Mouse (Mus musculus) liver, embryonic 16.5 days (tissue): ENCODE data around the gene Bcan. TPM values are rescaled to one million over a fixed set of nuclear protein-coding genes. Genes with fewer than 3 reads are reported as not detected.

Experiments used
- ATAC-seq: fragments of 200-750 bp; cut with Nextera tagmentation; 2 replicates; pipeline ENCODE4 v1.8.0; 2017; ENCODE audit warnings: low read depth, mild to moderate bottlenecking, moderate number of reproducible peaks, moderate library complexity
- H3K27ac ChIP-seq: fragments of 300-500 bp; sonication (generic); 2 replicates; pipeline ENCODE4 v1.5.1; 2014; ENCODE audit warnings: mild to moderate bottlenecking, low read length
- H3K27me3 ChIP-seq: fragments of 300-500 bp; sonication (generic); 2 replicates; pipeline ENCODE4 v1.6.1; 2014; ENCODE audit warnings: low read depth, low read length, mixed read lengths; ENCODE audit not compliant: control insufficient read depth, insufficient read depth
- H3K36me3 ChIP-seq: fragments of 300-500 bp; sonication (generic); 2 replicates; pipeline ENCODE4 v1.6.1; 2014; ENCODE audit warnings: mild to moderate bottlenecking; ENCODE audit not compliant: control insufficient read depth, insufficient read depth
- H3K4me1 ChIP-seq: fragments of 300-500 bp; sonication (generic); 2 replicates; pipeline ENCODE4 v1.6.1; 2014; ENCODE audit warnings: low read depth, low read length, mixed read lengths; ENCODE audit not compliant: control insufficient read depth
- H3K4me2 ChIP-seq: fragments of 300-500 bp; sonication (generic); 2 replicates; pipeline ENCODE4 v1.6.1; 2014; ENCODE audit warnings: low read depth, low read length, mixed read lengths
- H3K4me3 ChIP-seq: fragments of 300-500 bp; sonication (generic); 2 replicates; pipeline ENCODE4 v1.5.1; 2014; ENCODE audit warnings: low read depth, mild to moderate bottlenecking, low read length
- H3K9ac ChIP-seq: fragments of 300-500 bp; sonication (generic); 2 replicates; pipeline ENCODE4 v1.6.1; 2014; ENCODE audit warnings: low read depth, low read length
- H3K9me3 ChIP-seq: fragments of 300-500 bp; sonication (generic); replicated peaks from 2 replicates; pipeline ENCODE4 v1.6.1; 2016; ENCODE audit warnings: low read length; ENCODE audit not compliant: control insufficient read depth
- WGBS: fragments of 180-500 bp; shearing (Covaris S2); extraction: QIAGEN DNeasy Blood & Tissue Kit; methylation state at CpG from one replicate; pipeline ENCODE4 v1.1.7; 2014; ENCODE audit not compliant: insufficient replicate concordance; 5-methylcytosine and 5-hydroxymethylcytosine counted together
- polyA plus RNA-seq: library from polyadenylated mRNA; unstranded; fragments of >200 nt; fragmentation: Nextera tagmentation; extraction: Ambion mirVana; gene quantifications from 2 replicates; pipeline ENCODE4 v1.2.1, GENCODE M21; 2015

Bcan gene
- polyA plus RNA-seq, 1 experiment from 2014 or later, result 0.04 TPM

GRCm38 (mm10) chr3:87985505-87986320 lies 14.3 kb downstream of the Bcan start:
- Histone ChIP-seq H3K36me3 (no peaks in the 10 kb centered on the region), H3K4me2 (no peak overlapping the region), H3K27me3 (peaks cover 20% of the 10 kb centered on the region), H3K4me3 (no peak overlapping the region), H3K9ac (no peak overlapping the region), H3K9me3 (no peaks in the 10 kb centered on the region), H3K4me1 (peaks cover 12% of the 10 kb centered on the region), H3K27ac (no peak overlapping the region)
- ATAC-seq, result no peak
- WGBS, result 48% methylated on average over 12 of the region's 12 CpGs

DNA sequence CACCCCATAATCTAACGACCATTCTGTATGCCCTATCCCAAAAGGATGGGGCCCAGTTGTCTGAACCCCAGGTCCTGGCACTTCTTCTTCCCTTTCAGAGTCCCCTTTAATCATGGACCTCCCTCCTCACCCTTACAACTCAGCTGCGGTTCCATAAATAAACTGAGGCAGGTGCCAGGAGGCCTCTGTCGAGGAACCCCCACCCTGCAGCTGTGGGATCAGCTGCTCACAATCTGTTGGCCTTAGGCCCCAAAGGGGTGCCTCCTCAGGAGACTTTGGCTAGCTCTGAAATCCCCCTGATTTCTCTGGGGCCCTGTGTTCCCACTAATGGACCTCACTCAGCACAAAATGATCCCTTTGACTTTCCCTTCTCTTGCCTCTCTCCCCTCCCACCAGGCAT lies 15.9 kb downstream of the Bcan start:
- Histone ChIP-seq H3K27ac (no peak overlapping the region), H3K9me3 (no peaks in the 10 kb centered on the region), H3K4me1 (peaks cover 12% of the 10 kb centered on the region), H3K4me2 (no peak overlapping the region), H3K36me3 (no peaks in the 10 kb centered on the region), H3K4me3 (no peak overlapping the region), H3K9ac (no peak overlapping the region), H3K27me3 (peaks cover 13% of the 10 kb centered on the region)
- no peak for ATAC-seq
- WGBS, result 41% methylated on average over 3 of the region's 3 CpGs

GRCm38 (mm10) chr3:87983627-87984026 lies 16.4 kb downstream of the Bcan start:
- peaks cover 12% of the 10 kb centered on the region for H3K4me1 ChIP-seq
- H3K27me3 ChIP-seq, result peaks cover 10% of the 10 kb centered on the region
- WGBS, result 47% methylated on average over 6 of the region's 6 CpGs
- no peaks in the 10 kb centered on the region for H3K9me3 ChIP-seq
- no peak for ATAC-seq
- H3K4me2 ChIP-seq, result 0 out of 2 replicates have a peak overlapping the region, but pooled peaks have one; percentile 8
- H3K4me3 ChIP-seq, result no peak overlapping the region
- no peaks in the 10 kb centered on the region for H3K36me3 ChIP-seq
- H3K27ac ChIP-seq, result no peak overlapping the region
- H3K9ac ChIP-seq, result no peak overlapping the region

- H3K27ac ChIP-seq, result peak overlapping the region; percentile 75
- no peak overlapping the region for H3K9ac ChIP-seq
- H3K27me3 ChIP-seq, result peaks cover 7% of the 10 kb centered on the region; the same call in 1 of the 2 replicates
- 11% methylated on average over 13 of the region's 13 CpGs for WGBS
- H3K36me3 ChIP-seq, result no peaks in the 10 kb centered on the region
- peak; percentile 60 for ATAC-seq
- no peak overlapping the region for H3K4me3 ChIP-seq
- H3K4me1 ChIP-seq, result peaks cover 9% of the 10 kb centered on the region
- H3K9me3 ChIP-seq, result no peaks in the 10 kb centered on the region
- 0 out of 2 replicates have a peak overlapping the region, but pooled peaks have one; percentile 8 for H3K4me2 ChIP-seq
These were observed 17.0 kb downstream of the Bcan start for GRCm38 (mm10) chr3:87982836-87983601.

DNA sequence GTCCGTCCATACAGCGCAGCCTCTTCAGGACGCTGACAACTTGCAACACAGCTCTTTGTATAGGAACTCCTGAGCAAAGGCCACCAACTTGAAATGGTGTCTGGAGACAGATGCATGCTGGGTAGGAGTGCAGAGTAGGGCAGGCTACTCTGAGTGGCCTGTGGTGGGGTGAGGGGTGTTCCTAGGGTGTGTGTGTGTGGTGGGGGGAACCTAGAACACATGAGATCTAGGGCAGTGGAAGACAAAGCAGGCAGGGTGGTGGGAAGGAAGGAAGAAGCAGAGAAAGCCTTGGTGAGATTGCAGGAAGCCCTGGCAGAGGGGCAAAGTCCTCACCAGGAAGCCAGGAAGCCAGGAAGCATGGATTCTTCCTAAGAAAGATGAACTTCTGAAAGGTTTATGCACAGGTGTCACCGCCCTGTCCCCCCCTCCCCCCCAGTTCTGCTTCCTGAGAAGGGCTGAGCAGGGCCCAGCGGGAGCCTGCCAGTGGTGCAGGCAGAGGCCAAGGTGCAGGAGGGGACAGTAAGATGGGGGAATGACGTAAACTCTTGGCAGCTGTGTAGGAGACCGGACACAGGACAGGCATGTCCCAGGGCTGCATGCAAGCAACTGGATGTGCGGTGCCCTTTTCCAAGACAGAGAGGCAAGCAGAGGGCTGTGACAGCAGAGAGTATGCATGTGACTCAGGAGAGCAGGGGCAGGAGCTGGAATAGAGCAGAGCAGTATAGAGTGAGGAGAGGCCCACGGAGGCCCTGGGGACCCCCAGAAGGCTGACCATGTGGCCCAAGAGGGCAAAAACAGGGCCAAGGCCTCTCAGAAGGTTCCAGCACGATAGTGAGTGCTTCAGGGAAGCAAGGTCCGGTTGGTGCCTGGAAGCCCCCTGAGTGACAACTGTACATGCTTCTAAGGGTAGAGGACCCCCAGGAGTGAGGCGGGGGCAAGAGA lies 17.9 kb downstream of the Bcan start:
- Histone ChIP-seq H3K9me3 (no peaks in the 10 kb centered on the region), H3K4me2 (no peak overlapping the region), H3K27ac (peak overlapping the region; percentile 75), H3K27me3 (peaks cover 5% of the 10 kb centered on the region; the same call in 1 of the 2 replicates), H3K4me1 (peaks cover 7% of the 10 kb centered on the region), H3K9ac (no peak overlapping the region), H3K4me3 (no peak overlapping the region), H3K36me3 (no peaks in the 10 kb centered on the region)
- peak; percentile 25 for ATAC-seq
- WGBS, result 30% methylated on average over 12 of the region's 12 CpGs

DNA sequence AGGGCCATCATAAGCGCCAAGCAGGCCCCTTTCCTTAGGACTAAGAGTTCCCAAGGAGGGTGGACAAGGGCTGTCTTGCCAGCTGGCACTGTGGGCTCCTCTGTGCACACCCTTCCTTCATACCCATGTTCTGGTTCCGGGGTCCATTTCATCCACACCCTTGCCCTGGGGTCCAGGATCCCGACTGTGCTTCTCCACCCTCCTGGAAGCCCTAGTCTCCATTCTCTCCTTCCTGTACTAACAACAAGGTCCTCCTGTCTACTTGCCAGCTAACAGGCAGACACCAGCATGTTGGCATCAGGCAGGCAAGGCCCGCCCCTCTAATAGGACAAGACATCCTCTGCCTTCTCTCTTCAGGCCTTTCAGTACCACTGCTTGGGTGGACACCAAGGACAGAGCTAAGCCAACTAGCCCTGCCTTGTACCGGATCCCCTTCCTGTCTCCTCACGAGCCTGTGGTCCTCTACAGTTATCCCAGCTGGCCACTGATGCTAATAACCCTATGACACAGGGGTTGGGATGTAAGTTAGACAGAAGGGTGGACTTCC lies 18.7 kb downstream of the Bcan start:
- H3K4me1 ChIP-seq, result peaks cover 7% of the 10 kb centered on the region
- no peak overlapping the region for H3K27ac ChIP-seq
- H3K9me3 ChIP-seq, result no peaks in the 10 kb centered on the region
- H3K9ac ChIP-seq, result no peak overlapping the region
- no peak overlapping the region for H3K4me2 ChIP-seq
- no peak overlapping the region for H3K4me3 ChIP-seq
- WGBS, result 50% methylated on average over 6 of the region's 6 CpGs
- peaks cover 2% of the 10 kb centered on the region; the same call in 1 of the 2 replicates for H3K27me3 ChIP-seq
- no peak for ATAC-seq
- no peaks in the 10 kb centered on the region for H3K36me3 ChIP-seq

DNA sequence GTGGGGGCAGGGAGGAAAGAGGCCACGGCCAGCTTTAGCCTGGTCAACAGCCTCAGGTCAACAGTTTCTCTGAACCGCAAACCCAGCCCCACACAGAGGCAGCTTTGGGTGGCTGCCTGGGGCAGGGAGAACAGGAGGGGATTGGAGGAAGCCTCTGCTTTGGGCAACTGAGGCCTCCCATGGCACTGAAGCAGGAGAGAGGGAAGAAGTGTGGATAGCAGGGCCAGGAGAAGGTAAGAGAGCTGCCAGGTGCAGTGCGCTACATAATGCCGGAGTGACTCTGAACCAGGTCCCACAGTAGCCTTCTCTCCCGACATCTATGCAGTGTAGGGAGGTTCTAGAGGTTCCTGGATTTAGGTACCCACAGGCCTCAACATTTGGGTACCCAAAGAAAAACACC lies 19.3 kb downstream of the Bcan start:
- Histone ChIP-seq H3K9me3 (no peaks in the 10 kb centered on the region), H3K27ac (no peak overlapping the region), H3K4me1 (peaks cover 7% of the 10 kb centered on the region), H3K4me2 (no peak overlapping the region), H3K36me3 (no peaks in the 10 kb centered on the region), H3K9ac (no peak overlapping the region), H3K27me3 (no peaks in the 10 kb centered on the region), H3K4me3 (no peak overlapping the region)
- no peak for ATAC-seq
- 64% methylated on average over 5 of the region's 5 CpGs for WGBS

DNA sequence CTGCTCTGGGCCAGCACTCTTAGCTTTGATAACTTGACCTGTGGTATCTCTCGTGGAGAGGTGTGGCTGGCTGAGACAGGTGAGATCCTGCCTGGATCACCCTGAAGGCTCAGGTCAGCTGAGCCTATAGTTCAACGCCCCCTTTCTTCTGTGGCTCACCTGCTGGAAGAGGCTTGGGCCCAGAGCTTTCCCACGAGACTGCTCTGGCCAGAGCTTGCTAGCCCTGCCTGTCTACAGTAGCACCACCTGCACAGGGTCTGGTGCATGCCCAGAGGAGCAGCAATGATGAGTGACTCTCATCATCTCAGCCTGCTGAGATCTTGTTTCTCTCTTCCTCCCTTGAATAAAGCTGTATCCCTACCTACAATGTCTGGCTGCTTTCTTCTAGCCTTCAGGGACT lies 19.9 kb downstream of the Bcan start:
- H3K4me1 ChIP-seq, result peaks cover 7% of the 10 kb centered on the region
- H3K27ac ChIP-seq, result no peak overlapping the region
- no peak for ATAC-seq
- no peak overlapping the region for H3K4me3 ChIP-seq
- WGBS, result 46% methylated on average over 3 of the region's 3 CpGs
- no peaks in the 10 kb centered on the region for H3K36me3 ChIP-seq
- H3K9me3 ChIP-seq, result no peaks in the 10 kb centered on the region
- no peak overlapping the region for H3K9ac ChIP-seq
- no peak overlapping the region for H3K4me2 ChIP-seq
- no peaks in the 10 kb centered on the region for H3K27me3 ChIP-seq
